Mouse (Mus musculus) spleen, postnatal 10 days (tissue): ENCODE data around the gene Rufy4.

Experiments used
- DNase-seq, 2 experiments: peaks; one replicate each; pipeline ENCODE4 v3.0.0; 2021 to 2022; ENCODE audit warnings: low spot score in 2 of 2

Gene Rufy4

DNA sequence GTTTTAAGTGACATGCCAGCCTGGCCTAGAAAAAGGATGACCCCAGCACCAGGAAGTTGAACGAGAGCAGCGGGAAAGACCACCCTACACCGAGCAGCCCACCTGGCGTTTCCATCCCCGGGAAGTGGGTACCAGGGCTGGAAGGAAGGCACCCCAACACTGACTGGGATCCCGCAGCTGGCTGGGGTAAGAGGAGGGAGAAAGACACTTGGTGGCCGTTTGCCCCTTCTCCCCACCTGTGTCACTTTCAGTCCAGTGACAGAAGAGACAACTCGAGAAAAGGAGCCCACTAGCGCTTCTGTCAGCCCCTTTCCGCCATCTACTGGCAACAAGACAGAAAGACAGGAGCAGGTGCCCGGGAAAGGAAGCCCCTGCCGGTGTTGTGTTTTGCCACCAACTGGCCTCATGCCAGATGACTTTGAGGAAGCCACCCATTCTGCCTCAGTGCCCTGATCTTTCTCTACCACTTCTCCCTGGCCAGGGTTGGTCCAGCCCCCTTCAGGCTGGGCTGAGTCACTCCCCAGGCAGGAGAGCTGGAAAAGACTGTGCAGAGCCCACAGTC lies at the start of gene Rufy4:
TSS of gene Rufy4 (plus strand) at position 551 of the 562 bp plus-strand sequence.
- peak; percentile 50 to 79 for DNase-seq

GRCm38 (mm10) chr1:74076230-74076629 lies 49.1 kb upstream of the Rufy4 start:
- no peak for DNase-seq

GRCm38 (mm10) chr1:74077353-74077752 lies 48.0 kb upstream of the Rufy4 start:
- peak; percentile 63 to 84 for DNase-seq

DNA sequence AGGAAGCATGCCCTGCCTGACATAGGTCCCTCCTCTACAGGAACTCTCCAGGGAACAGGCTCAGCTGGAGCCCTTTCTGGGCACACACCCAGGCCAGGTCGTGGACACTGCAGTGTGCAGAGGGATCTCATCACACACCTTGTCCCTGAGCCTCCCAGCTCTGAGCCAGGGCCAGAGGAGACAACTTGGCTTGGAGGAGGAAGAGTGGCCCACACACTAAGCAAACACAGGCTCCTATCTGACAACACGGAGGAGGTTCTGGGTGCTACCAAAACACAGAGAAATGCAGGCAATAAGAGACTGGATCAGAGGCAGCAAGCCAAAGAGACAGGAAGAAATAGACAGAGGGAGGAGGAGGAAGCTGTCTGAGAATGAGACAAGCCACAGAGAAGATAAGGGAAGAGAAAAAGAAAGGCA lies 43.8 kb upstream of the Rufy4 start:
- no peak for DNase-seq

- peak; percentile 37 to 69 for DNase-seq
These were observed 42.4 kb upstream of the Rufy4 start for GRCm38 (mm10) chr1:74082841-74083463.

DNA sequence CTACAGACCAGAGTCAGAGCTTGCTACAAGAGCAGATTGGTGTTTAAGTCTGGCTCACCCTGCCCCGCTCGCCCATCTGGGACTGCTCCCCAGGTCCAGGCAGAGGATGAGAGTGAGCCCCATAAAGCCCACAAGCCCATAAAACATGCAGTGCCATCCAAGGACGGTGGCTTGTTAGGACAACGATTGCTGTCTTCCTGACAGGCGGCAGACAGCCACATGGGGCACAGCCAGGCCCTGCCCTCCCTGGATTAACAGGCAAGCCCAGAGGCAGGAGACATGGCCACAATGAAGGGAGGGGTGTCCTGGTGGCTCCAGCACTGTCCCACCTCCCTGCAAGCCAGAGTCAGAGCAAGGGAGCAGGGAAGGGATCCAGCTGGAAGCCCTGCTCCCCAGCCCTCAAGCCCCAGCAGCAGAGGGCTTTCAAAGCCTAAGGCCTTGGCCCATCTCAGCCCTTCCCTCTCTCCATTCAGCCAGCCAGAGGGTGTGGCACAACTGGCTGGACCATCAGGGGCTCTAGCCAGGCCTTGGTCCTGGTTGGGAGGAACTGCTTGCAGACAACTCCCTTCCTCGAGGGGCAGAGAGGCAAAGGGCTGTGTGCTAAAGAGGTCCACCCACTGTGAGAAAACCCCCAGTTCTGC lies 41.2 kb upstream of the Rufy4 start:
- DNase-seq: no peak

DNA sequence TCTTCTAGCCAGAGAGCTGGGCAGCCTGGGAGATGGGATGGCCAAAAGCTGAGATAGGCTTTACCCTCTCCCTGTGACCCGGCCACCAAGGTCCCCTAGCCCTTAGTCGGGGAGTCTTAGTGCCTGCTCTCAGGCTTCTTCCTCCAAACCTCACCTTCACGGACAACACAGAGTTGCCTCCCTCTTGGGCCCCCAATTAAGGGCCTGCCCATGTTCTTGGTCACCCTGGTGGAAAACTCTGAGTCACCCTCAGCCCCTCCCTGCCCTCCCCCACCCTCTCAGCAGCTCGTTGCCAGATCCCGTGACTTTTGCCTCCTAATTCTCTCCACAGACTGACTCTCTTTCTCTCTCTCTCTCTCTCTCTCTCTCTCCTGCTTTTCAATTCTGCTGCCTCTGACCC lies 40.6 kb upstream of the Rufy4 start:
- DNase-seq: no peak

DNA sequence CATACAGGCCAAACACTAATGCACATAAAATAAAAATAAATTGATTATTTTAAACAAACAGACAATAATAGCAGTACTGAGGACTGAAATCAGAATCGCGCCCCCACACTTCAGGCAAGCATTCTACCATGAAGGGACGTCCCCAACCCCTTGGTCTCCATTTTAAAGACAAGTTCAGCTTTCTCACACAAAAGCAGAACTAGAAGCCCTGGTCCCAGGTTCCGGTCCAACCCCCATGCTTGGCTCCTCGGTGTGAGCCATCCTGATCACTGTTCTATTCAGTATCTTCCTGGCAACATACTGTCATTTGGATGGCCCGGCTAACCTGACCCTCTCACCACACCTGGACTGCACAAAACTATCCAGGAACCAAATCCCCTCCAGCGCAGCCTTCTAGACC lies 39.8 kb upstream of the Rufy4 start:
- DNase-seq: no peak

- no peak for DNase-seq
These were observed 36.8 kb upstream of the Rufy4 start for GRCm38 (mm10) chr1:74088569-74088968.

GRCm38 (mm10) chr1:74090329-74090728 lies 35.0 kb upstream of the Rufy4 start:
- no peak for DNase-seq

GRCm38 (mm10) chr1:74091138-74091537 lies 34.2 kb upstream of the Rufy4 start:
- no peak for DNase-seq

GRCm38 (mm10) chr1:74091611-74092224 lies 33.6 kb upstream of the Rufy4 start:
- no peak for DNase-seq

DNA sequence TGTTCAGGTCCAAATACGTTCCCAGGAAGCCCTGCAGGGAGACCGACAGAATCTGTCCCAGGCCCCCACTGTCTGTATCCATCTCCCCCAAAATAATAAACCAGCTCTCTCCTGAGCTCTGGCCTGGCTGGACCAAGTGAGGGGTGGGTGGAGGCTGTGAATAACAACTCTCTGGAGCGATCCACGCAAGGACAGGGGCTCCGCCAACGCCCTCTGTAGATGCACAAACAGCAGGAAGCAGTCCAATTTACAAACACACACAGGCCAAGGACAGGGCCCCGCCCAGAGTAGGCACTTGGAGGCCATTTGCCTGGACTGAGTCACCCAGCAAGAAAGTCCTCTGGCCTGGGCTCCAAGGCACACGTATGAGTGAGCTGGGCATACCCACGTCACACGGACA lies 33.1 kb upstream of the Rufy4 start:
- DNase-seq: no peak

- DNase-seq: no peak
These were observed 31.9 kb upstream of the Rufy4 start for GRCm38 (mm10) chr1:74093447-74093846.

GRCm38 (mm10) chr1:74094497-74095270 lies 30.7 kb upstream of the Rufy4 start:
- DNase-seq: peak in 1 of 2 experiments; percentile 63

GRCm38 (mm10) chr1:74095296-74095695 lies 30.0 kb upstream of the Rufy4 start:
- DNase-seq: no peak

- DNase-seq: no peak
These were observed 29.6 kb upstream of the Rufy4 start for GRCm38 (mm10) chr1:74095728-74096127.

DNA sequence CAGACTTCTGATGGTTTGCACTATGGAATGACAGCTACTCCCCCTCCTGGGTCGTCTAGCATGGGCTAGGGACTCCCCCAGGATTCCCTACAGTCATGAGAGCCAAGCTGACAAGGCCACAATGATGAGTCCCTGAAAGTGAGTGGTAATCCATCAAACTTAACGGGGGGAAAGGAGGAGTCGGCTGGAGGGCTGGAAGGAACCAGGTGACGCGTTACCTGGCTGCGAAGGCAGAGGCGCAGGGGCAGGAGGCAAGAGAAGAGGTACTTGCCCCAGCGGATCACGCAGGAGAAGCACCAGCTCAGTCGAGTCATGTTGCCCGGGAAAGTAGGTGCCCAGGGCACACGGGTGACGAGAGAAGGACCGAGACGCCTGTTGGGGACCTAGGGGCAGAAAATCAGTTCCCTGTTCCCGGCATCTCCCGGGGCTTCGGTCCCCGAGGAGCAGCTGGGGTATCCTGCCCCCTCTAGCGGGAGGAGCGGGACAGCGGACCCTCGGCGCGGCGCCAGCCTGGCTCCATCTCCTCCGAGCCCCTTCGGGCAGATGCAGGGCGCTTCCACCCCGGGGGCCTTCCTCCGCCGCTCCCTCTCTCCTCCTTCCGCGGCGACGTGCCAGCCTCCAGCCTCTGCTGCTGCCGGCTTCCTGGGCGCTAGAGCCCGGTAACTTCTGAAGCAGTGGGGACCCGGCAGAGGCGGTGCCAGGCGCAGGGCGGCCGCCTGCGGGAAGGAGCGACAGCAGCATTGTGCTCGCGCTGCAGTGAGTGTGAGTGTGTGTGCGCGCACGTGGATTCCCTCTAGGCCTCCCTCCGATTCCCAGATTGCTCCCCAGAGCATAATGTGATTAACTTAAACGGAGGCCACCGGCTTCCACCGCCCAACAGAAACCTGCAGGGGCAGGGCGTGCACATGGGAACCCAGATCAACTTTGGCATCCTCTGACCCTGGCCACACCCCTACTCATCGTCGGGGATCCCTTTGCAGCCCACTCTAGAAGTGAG lies 27.0 kb upstream of the Rufy4 start:
- DNase-seq: peak in 1 of 2 experiments; percentile 28

DNA sequence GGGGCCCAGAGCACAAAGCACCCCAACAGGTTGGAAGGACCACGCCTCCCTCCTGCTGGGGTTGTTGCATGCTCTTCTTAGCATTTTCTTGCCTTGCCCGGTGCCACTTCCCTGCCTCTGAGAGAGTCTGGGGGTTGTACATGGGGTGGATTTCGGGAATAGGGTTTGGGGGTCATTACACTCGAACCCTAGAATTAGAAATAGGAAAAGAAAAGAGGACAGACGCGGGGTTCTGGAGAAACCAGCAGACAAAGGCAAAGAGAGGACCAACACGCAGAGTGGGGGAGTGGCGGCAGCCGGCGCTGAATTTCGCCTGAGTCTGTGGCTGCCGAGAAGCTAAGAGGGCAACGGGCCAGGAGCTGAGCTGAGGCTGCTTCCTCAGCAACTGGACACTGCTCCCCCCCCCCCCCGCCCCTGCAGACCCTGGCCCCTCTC lies 26.3 kb upstream of the Rufy4 start:
- no peak for DNase-seq

- DNase-seq: no peak
These were observed 21.5 kb upstream of the Rufy4 start for GRCm38 (mm10) chr1:74103654-74104353.
